Mouse (Mus musculus) urinary bladder, postnatal 14 days (tissue): ENCODE measurements at regions not wholly inside any gene's neighbourhood (a gene's known extent, or its start where the extent isn't known, plus 50 kb on each side); places are given as distances from the start of the nearest gene placed in this dataset.
"Not testable (repeated sequence)": the region's sequence is repeated elsewhere in the genome, so short reads cannot be mapped to it uniquely, and the experiment has no call there.

Experiments used
- DNase-seq: peaks from one replicate; pipeline ENCODE4 v3.0.0; 2021; ENCODE audit warnings: low spot score

- DNase-seq: no peak
These were observed 325.0 kb downstream of the Ajap1 start for GRCm38 (mm10) chr4:153157572-153157971.

GRCm38 (mm10) chr4:153152923-153153322 lies 329.7 kb downstream of the Ajap1 start:
- not testable (repeated sequence) for DNase-seq

DNA sequence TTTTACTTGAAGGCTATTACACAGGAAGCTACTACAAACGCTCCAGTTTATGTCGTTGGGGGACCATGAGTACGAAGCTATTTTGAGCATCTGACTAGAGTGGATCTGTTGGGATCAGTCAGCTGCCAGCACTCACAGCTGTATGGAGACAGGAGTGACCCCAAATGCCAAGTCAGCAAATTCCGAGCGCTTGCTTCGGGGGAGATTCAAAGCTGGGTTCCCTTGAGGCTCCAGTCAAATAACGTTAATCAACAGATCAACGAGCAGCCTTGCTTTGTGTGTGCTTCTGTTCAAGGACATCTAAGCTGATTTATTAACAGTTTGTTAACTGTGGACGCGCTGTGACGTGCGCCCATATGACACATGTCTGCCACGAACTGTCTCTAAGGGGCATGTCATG lies 349.5 kb downstream of the Ajap1 start:
- DNase-seq: no peak

GRCm38 (mm10) chr4:153129345-153129744 lies 353.3 kb downstream of the Ajap1 start:
- no peak for DNase-seq

DNA sequence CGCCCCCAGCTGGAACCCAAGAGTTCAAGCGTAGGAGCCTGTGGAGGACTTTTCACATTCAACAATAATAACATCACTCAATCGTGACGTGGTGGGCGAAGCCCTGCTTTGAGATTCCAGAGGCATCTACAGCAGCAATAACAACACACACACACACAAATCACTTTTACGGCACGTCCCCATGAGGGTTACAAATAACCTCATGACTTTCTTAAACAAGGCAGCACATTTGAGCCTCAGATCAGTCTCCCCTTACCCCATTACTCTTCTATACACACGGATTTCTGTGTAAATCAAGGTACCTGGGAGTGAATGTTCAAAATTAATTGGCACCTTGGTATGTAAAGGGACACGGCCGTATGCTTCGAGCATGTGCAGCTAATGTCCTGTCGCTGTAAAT lies 354.4 kb downstream of the Ajap1 start:
- no peak for DNase-seq

- no peak for DNase-seq
These were observed 362.1 kb downstream of the Ajap1 start for GRCm38 (mm10) chr4:153120480-153120879.

DNA sequence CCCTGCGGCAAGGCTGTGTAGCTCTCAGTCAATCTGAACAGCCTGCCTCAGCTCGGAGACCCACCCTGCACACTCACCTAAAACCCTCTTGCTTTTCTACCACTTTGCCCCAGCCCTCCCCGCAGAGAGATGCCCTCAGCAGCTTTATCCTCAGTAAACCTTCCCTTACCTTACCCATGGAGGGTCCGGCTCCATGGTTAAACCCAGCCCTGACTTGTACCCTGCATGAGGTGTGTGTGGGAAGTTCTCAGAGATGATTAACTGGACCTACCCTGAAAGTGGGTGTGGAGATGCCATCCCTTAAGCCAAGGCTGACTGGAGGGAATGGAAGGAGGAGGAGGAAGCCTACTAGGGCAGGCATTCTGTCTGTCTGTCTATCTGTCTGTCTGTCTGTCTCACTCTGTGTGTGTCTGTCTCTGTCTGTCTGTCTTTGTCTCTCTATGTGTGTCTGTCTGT lies 362.9 kb downstream of the Ajap1 start:
- no peak for DNase-seq

GRCm38 (mm10) chr4:153118824-153119646 lies 363.6 kb downstream of the Ajap1 start:
- no peak for DNase-seq

GRCm38 (mm10) chr4:153114998-153115397 lies 367.6 kb downstream of the Ajap1 start:
- no peak for DNase-seq

GRCm38 (mm10) chr4:153113577-153113976 lies 369.0 kb downstream of the Ajap1 start:
- no peak for DNase-seq

DNA sequence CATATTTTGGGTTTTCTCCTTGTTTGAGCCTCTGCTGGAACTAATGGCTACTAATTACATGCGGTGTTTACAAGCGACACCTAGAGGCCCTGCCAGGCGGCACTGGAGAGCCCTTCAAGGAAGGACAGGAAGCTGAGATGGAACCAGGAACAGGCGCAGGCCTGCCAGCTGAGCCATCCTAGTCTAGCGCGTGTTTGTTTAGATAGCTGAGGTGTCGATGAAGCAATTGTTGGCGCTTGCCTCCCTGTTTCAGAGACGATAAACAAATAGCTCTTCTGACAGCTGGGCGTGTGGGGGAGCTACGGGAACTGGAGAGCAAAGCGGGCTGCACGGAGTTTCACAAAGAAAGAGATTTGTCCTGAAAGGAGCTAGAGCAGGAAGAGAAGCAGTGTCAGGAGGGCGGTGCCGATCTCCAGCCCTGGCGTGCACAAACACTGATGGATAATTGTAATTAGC lies 372.3 kb downstream of the Ajap1 start:
- peak; percentile 7 for DNase-seq

DNA sequence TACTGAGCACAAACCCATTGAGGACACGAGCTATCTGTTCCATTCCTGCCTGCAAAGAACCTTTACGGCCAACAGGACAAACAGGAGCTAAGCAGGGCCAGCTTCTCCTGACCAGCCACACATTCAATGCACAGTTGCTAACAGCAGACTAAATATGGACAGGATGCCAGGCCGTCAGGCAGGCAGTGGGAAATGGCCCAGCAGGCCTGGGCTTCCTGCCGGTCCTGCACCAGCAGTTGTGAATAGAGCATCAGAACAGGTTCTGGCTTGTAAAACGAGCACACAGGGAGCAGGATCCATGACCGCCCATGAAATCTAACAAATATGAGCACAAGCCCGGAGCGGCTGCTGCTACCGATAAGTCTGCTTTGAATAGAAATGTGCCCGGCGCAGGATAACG lies 384.0 kb downstream of the Ajap1 start:
- no peak for DNase-seq

GRCm38 (mm10) chr4:153097601-153098000 lies 385.0 kb downstream of the Ajap1 start:
- DNase-seq: no peak

DNA sequence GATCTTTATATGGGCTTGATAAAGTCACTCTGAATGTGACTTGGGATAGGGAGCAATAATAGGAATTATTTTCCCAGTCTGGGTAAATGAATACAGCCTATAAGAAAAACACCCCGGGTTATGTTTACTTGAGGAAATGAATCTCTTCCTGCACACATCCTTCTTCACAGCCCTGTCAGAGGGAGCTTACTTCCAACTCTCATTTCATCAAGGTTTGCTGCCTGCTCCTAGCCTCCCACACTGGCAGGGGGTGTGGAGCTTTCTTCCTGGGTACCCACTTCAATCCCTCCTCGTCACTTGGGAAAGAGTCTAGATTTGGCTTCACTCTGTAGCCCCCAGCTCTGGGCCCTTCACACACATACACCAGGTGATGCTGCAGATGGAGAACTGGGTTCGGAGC lies 389.5 kb downstream of the Ajap1 start:
- DNase-seq: no peak

GRCm38 (mm10) chr4:153082166-153082565 lies 400.4 kb downstream of the Ajap1 start:
- no peak for DNase-seq

- no peak for DNase-seq
These were observed 408.0 kb downstream of the Ajap1 start for GRCm38 (mm10) chr4:153074590-153074989.

DNA sequence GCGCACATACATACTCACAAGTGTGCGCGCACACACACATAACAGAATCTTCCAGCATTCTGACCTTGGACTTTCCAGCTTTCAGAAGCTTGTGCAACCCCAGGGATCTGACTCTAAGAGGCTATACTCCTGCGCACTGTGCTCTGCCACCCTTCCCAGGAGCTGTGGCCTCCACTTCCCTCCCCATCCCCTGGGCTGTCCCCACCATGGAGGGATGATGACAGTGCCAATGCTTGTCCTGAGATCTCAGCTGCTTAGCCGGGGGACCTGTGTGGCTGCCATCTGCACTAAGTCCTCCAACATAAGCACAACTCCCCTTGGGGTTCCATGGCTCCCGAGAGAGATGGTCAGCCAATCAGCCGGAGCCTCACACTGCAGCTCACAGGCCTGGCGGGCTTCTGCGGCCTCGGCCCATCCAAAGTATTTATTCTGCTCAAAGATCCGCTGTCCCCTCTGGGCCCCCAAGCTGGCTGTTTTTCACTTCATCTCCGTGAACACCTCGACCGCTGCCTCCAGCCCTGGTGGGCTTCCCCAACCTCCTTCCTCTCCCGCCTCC lies 412.3 kb downstream of the Ajap1 start:
- no peak for DNase-seq

GRCm38 (mm10) chr4:153068484-153069033 lies 414.1 kb downstream of the Ajap1 start:
- DNase-seq: no peak

GRCm38 (mm10) chr4:153064021-153064605 lies 418.5 kb downstream of the Ajap1 start:
- no peak for DNase-seq

GRCm38 (mm10) chr4:153063402-153063801 lies 419.2 kb downstream of the Ajap1 start:
- no peak for DNase-seq

DNA sequence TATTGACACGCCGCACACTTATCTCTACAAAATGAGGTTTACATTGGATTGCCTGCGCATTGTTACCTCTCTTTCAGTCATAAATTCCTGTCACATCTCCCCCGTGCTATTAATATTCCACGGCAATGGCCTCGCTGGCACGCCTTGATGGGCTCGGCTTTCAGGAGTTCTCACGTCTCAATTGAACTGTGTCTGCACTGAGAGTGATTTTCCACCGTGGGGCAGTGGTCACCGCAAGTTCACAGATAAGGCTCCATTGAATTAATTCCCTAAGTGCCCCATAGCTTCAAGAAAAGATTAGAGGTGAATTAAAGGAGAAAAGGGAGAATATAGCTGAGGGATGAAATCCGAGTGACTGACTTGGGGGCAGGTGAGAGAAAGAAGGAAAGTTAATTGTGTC lies 424.5 kb downstream of the Ajap1 start:
- no peak for DNase-seq

GRCm38 (mm10) chr4:153023711-153024110 lies 458.9 kb downstream of the Ajap1 start:
- DNase-seq: no peak

DNA sequence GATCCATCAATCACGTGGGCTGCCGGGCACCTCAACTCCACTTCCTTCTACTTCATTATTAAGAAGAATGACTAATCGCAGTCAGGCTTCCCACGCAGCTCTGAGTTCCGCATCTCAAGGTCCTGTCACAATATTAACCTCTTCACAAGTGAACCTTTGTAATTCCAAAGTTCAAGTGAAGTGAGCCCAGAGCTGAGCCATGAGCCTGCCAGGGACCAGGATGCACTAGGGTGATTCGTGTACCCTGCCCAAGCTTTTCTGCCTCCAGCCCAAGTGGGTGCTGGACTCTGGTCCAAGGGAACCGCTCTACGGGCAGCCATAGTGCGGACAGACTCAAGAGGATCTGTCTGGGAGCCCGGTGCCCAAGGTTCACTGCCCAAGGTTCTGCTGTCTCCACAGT lies 463.4 kb downstream of the Ajap1 start:
- DNase-seq: no peak
